Mouse (Mus musculus) hematopoietic stem cell, adult 5-6 weeks (primary cell): ENCODE measurements at regions not wholly inside any gene's neighbourhood (a gene's known extent, or its start where the extent isn't known, plus 50 kb on each side); places are given as distances from the start of the nearest gene placed in this dataset.
A peak's percentile ranks its signal among the peaks of the same experiment; 100 is the strongest.

Experiments used
- ATAC-seq, 2 experiments: fragments of 125-278 bp in 1 of 2; replicated peaks in 1 of 2; 2 replicates each; pipeline ENCODE4 v1.8.0; 2016 to 2017; ENCODE audit warnings: inconsistent platforms in 2 of 2, mild to moderate bottlenecking in 2 of 2, moderate number of reproducible peaks in 2 of 2, low read depth in 1 of 2, moderate TSS enrichment in 1 of 2; ENCODE audit not compliant: low FRiP score in 2 of 2, poor library complexity in 2 of 2, severe bottlenecking in 2 of 2, insufficient read depth in 1 of 2, low TSS enrichment in 1 of 2

DNA sequence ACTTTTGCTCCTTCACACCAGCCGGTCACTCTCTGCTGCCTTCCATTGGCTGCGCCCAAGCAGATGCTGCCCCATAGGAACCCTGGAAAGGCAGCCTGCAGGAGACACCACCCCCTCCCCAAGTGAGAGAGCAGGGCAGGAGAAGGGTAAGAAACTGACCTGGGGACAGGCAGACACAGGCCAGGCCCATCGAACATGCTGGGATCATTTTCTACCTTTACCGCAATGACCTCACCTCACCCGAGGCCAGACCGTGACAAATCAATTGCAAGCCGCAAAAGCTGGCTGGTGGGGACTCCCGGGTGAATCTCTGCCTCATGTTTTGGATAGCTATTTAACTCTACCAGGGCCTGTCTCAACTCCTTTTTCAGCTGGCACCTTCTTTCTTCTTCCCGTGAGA, 168.9 kb downstream of the Zfp365 start:
- ATAC-seq = no peak

GRCm38 (mm10) chr10:67742824-67743223, 169.6 kb downstream of the Zfp365 start:
- peak; percentile 57 to 68 for ATAC-seq

GRCm38 (mm10) chr10:67742305-67742704, 170.2 kb downstream of the Zfp365 start:
- ATAC-seq = 0 out of 4 replicates have a peak, but pooled peaks of 1 of the 2 experiments have one; percentile 5

DNA sequence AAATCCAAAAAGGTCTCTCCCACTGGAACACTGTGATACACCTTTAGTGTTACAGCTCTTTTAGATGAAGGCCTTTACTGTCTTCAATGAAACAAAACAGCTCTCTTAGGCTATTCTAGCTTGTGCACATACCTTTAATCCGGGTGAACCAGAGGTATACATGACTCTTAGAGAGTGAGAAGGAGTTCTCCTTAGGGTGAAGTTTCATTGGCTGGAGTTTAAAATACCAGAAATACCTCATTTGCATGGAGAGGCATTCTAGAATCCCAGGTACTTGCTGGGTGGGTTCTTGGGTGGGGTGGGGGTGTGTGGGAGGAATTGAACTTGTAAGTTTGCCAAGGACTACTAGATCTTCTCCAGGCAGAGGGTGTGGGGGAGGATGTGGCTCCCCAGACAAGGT, 173.3 kb downstream of the Zfp365 start:
- ATAC-seq = no peak

DNA sequence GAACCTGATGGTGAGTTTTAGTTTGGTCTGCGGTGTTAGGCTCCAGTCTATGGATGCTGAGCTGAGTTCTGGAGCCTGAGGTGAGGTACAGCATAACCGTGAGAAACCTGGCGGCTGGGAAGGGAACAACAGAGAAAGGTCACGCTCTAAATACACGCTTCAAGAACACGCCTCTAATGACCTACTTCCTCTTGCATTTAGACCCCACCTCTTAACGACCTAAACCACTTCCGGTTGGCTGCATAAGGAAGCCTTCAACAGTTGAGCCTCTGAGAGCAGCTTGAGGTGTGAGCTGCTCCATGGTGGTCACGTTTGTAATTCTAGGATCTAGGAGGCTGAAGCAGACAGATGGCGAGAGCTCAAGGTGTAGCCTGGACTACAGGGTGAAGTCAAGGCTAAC, 175.8 kb downstream of the Zfp365 start:
- peak in 1 of 2 experiments; percentile 42; a peak in 1 of 4 replicates for ATAC-seq

- ATAC-seq = no peak
Measured at GRCm38 (mm10) chr10:67731577-67731976, 180.9 kb downstream of the Zfp365 start.

DNA sequence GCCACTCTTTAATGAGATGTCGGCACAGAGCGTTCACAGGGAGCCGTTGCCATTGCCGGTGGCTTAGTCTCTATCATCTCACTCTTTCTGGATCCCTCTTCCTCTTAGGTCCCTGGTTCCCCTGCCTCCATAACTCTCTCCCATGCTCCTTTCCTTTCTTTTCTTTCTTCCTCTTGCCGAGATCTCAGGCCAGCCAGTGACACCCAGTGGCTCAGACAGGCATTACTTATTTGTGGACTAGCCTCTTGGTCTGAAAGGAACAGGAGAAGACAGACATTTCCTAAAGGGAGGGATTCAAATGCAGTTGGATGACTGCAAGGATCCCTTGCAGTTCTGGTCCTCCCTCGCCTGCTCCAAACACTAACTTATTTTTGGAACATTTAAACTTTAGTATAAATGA, 180.5 kb upstream of the Ado start:
- ATAC-seq = peak; percentile 42 to 75; a peak in 3 of 4 replicates

- ATAC-seq = no peak
Measured at GRCm38 (mm10) chr10:67727580-67727979, 178.8 kb upstream of the Ado start.

DNA sequence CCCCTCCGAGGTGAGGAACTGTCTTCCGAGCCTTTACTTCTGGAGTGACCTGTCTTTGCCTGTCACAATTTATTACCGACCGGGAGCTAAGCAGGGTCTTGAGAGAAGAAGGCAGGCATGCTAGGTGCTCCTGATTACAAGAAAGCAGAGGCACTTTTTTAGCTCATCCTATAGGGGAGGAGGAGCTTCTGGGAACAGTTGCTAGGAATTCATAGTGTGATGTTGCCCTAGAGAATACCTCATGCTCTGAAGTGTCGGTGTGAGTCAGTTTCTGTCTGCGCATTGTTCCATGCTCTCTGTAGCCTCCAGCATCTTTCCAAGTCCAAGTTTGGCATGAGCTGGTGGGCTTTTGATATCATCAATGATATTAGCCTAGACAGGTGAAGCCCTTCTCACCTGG, 178.0 kb upstream of the Ado start:
- ATAC-seq = no peak

DNA sequence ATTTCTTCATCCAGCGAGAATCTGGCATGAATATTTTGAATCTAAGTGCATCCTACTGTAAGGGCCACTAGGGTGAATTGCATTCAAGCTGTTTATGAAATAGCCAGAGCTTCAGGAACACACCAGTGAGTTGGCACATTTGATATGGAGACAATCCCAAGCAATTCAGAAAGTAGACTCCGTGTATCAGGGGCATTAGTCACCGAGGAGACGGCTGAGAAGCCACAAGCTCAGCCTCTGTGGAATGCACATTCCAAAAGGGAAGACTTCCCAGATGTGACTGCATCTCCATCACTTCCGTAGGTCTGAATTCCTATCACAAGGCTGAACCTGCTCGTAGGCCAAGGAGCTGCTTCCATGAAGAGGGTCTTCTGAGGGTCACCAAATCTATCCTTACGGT, 177.6 kb upstream of the Ado start:
- ATAC-seq = no peak

GRCm38 (mm10) chr10:67721787-67722186, 173.0 kb upstream of the Ado start:
- peak; percentile 39 to 67; a peak in 3 of 4 replicates for ATAC-seq

- ATAC-seq = no peak
Measured at GRCm38 (mm10) chr10:67717506-67717905, 168.8 kb upstream of the Ado start.

GRCm38 (mm10) chr10:67715046-67715445, 166.3 kb upstream of the Ado start:
- ATAC-seq = no peak

- peak; percentile 71 to 77; a peak in 3 of 4 replicates for ATAC-seq
Measured at GRCm38 (mm10) chr10:67713098-67713497, 164.3 kb upstream of the Ado start.

DNA sequence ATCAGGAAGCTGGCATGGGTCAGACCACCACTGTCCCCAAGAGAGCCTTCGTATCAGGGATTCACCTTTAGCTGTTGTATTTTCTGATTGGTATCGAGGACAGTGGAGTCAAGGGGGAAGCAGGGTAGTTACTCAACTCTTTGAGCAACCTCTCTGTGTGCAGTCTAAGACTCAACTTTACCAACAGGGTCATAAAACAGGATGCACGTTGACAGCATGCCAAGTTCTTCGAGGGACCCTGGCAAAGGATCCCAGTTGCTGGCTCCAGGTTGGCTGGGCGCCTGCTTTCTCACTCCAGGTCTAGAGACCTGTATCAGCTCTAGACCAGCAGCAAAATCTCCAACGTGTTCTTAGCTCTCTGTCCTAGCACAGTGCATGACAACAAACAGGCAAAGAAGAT, 163.9 kb upstream of the Ado start:
- ATAC-seq = peak; percentile 50 to 61; a peak in 1 of 4 replicates

DNA sequence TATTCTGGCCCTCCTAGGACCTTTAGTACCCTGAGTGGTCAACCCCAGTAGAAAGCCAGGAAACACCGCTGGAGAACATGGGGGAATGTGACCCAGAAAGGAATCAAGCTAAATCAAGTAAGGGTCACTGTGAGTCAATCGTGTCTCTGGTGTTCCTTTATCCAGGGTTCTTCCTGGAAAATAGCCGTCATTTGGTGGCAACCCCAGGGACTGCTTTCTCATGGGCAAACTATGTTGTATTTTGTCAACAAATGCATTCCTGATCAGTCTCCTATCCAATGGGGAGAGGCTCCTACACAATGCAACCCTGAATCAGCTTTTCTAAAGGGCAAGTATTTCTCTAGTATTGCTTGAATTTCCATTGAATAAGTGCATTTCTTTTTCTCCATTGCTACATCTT, 163.2 kb upstream of the Ado start:
- no peak for ATAC-seq

- no peak for ATAC-seq
Measured at GRCm38 (mm10) chr10:67706436-67706835, 157.7 kb upstream of the Ado start.

DNA sequence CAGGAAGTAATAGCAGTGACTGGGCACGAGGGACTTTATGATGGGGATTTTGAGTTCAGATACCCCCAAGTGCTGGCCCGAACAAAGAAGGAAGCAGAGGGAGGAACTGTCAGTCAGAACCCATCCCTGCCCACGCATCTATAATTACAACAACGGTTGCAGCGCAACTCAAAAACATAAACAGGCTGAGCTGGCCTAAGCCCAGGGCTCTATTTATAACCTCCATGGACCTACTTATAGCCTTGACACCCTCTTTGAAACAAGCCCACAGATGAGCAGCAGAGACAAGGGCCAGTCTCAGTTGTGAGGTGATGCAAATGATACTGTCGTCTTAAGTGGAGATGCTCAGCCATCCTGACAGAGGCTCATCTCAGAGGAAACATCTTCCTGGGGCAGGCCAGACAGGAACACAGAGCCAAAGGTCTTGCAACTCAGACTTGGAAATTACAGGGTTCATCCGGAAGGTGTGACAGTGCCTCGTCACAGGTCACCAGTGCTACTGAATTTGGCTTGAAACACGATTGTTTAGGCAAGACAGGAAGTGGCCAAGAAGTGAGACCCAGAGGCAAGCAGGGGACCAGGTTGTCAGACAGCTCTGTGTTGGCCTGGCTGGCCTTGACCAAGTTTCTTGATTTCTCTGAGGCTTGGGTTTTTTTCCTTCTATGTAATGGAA, 154.2 kb upstream of the Ado start:
- ATAC-seq = peak; percentile 17 to 71; a peak in 2 of 4 replicates
